Mouse (Mus musculus) CH12.LX (cell line): ENCODE data around the gene Fam168a.

Source experiments
- MEF2A ChIP-seq: IDR thresholded peaks from 2 replicates; pipeline ENCODE4 v1.6.1; 2014; ENCODE audit warnings: low read depth, mild to moderate bottlenecking, inconsistent platforms, low read length, improper control_type of control experiment, borderline replicate concordance
- ZKSCAN1 ChIP-seq: IDR thresholded peaks from 2 replicates; pipeline ENCODE4 v1.6.1; 2012; ENCODE audit warnings: low read depth, inconsistent platforms, low read length, improper control_type of control experiment, borderline replicate concordance

DNA sequence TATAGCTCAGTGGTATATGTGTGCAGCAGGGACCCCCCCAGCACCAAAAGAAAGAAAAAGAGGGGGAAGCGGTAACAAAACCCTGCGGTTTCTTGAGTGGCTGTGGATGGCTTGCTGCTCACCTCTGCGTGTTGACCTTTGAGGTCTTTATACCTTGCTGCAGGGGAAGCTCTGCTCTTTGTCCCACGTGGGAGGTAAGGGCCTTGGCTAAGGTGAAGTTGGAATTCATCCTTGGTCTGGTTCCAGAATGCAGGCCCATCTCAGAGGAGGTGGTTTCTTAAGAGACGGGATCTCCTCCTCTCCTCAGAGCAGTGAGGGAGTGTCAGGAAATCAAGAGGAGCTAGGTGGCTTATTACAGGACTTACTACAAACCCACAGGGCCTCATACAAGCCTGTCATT is 135.7 kb downstream of the Fam168a start:
- TF ChIP-seq ZKSCAN1 = no peak
- no peak for TF ChIP-seq MEF2A
